Mouse (Mus musculus): ENCODE results near the gene Psd.

Gene Psd

DNA sequence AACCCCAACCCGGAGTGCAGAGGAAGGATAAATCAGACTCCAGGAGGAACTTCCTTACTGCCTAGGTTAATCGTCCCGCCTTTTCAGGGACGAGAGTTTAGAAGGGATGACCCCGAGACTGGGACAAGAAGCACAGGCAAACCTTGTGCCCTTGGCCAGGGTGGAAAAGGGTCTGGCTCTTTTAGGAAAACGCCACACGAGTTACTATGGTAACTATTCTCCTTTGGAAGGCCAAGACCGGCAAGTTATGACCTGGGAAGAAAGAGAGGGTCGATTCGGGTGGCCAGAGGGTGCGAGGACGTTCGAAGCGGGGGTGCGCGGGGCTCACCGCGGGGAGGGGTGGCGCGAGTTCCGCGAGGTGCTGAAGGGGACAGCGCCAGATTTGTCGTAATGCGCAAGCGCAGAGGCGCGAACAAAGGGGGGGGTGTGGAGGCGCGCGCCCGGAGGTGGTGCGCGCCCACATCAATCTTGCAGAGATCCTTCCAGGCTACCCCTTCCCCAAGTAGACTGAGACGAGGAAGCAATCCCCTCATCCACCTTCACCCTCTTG lies at the start of gene Psd:
Gene Psd, minus strand, starts transcription at position 401 of the 550 bp plus-strand sequence.
- DNase-seq: peak; percentile 53

DNA sequence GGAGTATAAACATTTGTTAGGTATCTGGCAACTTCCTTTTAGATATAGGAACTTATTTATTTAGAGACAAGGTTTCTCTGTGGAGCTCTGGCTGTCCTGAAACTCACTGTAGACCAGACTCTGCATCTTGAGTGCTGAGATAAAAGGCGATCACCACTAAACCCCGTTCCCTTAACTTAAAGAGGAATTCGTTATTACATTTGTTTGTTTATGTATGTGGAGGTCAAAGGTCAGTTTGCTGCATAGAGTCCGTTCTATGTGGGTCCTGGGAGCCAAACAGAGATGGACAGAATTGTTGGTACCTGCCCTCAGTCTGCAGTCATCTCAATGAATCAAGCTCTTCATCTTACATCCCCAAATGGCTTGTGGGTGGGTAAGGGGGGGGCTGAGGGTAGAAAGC lies 48.9 kb upstream of the Psd start:
- no peak for DNase-seq

DNA sequence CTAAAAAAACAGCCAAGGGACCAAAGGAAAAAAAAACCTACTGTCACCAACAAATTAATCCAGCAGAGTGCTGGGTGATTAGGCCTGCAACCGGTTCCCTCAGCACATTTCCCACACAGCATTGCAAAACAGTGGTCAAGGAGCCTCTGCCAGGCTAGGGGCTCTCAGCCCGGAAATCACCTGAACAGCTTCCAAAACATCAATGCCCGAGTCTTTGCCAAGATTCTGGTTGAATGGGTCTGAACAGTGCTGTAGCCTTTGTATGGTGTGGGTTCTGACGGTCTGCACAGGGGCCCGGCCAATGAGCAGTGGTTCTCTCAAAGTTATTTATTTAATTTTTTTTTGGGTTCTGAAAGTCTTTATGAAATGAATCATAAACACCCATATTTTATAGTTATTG lies 48.5 kb upstream of the Psd start:
- peak; percentile 33 for DNase-seq

DNA sequence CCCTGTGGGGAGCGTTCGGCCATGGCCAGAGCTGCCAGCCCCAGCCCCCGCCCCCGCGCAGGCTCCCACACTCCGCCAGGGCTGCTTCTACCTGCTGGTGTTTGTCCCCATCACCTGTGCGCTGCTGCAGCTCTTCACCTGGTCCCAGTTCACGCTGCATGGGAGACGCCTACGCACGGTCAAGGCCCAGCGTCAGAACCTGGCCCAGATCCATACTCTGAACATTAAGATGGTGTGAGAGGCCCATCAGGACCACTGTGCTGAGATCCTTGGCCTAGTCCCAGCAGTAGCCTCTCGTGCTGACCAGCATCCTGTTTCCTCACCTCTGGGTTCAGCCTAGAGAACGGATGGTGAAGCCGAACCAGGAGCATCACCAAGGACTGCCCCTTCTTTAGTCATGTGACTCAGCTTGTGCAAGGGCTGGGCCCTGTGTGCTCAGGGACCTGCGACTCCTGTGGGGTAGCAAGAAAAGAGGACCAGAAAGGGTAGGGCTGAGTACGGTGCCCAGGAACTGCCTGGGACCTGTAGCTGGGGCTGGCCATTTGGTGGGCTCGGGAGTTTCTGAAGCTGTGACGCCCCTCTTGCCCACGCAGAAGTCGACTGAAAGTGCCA lies 47.6 kb upstream of the Psd start:
- DNase-seq: peak; percentile 30

DNA sequence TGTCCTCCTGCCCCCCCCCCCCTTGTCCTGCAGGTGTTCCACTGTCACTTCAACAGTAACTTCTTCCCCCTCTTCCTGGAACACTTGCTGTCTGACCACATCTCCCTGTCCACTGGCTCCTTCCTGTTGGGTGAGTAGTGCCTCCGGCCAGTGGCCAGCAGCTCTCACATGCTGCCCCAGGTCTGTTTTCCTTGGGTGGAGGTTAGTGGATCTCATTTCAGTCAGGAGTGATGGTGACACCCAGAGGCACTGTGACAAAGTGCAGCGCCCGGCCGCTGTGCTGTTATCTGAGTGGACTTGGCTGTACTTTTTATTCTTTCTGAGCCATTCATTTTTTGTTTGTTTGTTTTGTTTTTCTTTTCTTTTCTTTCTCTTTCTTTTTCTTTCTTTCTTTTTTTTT lies 42.2 kb upstream of the Psd start:
- DNase-seq: peak; percentile 84

DNA sequence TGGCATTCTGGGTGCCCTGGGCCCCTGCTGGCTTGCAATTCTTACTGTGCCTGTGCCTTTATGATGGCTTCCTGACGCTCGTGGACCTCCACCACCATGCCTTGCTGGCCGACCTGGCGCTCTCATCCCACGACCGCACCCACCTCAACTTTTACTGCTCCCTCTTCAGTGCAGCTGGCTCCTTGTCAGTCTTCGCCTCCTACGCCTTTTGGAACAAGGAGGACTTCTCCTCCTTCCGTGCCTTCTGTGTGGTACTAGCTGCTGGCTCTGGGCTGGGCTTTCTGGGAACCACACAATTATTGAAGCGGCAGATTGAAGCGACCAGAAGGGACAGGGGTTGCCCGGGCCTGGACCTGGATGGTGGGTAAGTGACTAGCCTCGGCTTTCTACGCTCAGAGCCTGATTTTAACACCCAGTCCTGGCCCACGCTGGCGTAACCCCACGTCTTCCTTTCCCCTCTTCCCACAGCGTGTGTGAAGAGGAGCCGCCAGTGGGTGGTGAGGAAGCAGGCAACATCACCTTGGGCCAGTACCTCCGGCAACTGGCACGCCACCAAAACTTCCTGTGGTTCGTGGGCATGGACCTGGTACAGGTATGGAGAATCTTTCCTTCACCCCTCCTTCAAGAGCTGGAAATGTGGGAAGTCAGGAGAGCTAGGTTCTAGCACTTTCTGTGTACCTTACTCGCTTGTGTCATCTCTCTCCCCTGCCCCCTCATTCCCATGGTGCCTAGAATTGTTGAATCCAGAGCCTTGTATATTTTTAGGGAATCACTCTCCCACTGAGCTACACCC lies 41.0 kb upstream of the Psd start:
- no peak for DNase-seq

DNA sequence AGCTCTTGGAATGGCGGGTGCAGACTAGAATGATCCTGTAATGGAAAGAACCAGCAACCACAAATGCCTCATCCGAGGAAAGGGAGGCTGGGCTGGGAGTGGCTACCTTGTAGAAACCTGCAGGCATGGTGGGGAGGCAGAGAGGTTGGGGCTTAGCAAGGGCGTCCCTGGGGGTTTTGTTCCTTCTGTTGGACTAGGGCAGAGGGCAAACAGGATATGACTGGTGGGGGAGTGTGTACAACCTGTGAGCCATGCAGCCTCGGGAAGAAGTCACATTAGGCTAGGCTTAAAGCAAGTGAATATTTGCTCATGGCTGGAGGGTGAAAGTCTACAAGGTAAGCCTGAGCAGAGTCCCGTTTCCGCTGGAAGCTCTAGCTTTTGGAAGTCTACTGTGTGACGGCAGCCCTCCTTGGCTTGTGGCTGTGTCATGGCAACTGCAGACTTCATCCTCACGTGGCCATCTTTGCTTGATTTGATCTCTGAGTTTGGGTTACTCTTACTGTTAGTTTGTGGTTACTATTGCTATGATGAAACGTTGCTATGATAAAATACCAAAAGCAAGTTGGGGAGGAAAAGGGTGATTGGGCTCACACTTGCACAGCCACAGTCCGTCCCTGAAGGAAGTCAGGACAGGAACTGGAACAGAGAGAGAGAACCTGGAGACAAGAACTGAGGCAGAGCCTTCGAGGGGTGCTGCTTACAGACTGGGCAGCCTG lies 36.5 kb upstream of the Psd start:
- no peak for DNase-seq

DNA sequence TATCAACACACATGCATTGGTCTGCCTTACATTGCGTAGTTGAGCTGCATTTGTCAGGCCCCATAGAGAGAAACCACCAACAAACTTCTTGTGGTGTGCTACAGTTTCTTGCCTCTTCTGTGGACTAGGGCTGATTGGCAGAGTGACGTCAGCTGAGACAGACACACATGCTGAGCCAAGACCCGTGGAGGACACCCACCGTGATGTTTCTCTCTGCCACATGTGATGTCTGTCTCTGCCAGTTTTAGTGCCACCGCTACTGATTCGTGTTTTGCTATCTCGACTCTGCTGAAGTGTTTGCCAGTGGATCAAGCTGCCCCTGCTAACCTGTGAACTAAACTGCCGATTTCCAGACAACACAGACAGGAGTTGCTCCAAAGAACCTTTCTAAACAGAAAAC lies 35.1 kb upstream of the Psd start:
- DNase-seq: no peak

DNA sequence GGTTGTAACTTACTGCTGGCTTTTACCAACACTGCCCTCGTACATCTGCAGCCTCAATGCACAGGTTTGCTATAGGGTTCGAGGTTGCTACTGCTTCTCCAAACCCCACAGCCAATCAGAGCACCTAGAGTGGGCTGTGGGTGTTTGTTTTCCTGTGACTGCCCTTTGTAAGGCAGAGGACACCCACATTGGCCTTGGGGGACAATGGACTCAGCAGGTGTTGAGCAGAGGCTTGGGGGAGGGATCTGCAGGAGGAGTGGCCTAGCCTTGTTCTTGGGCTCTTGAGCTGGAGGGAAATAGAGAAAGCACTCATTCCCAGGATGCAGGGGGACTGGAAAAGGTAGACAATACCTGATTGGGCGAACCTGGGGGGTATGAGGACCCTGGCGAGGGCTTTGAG lies 31.4 kb upstream of the Psd start:
- DNase-seq: no peak

DNA sequence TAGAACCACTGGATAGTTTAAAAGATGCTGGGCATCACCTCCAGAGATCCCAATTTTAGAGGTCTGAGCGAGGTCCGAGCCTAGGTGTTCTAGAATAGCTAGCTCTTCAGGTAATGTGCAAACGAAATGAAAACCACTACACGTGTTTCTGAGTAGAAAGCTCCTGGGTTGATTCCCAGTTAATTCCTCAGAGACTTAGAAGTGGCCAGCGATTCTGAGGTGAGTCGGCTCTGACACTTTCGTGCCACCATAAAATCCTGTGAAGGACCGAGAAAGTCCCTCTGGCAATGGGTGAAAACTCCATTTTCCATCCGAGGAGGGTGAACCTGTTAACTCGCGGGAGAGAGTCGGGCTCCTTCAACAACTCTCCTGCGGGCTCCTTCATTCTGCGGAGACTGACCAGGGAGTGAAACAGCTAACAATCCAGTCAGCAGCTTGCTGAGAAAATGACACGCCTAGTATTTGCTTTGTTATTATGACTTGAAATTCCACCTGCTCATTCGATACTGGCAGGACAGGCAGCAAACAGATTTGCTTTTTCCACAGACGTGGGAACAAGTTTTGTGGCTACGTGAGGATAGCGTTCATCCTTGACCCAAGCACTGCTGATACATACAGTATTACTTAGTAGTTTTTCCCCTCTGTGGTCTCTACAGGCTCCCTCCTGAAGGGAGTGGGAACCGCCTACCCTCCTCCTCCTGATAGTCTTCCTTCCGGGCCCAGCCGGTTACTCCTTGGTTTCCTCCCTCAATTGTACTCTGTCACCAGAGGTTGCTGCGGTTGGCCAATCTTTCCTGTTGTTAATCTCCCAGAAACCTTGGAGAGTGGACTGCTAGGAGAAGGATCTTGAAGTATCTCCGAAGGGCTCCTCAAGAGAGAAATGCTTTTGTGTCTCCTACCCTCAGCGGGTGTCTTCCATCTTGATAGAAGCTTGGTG lies 30.7 kb upstream of the Psd start:
- DNase-seq: peak; percentile 45

DNA sequence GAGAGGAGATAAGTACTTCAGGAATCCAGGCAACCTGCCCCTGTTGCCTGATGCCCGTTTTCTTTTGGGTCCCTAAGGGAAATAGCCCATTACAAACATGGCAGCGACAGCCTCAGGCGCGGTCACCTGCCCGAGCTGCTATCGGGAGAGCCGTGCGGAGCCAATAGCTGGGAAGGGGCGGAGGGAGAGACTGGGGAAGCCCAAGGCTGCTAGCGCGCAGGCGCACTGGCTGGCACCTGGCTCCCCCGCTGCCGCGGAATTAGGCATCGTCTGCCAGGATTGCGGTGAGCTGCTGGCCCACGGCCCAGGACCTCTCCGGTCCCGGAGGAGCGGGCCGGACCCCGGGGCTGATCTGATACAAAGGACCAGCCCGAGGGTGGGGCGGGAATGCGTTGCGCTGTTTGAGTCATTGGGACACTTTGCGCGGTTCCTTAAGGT lies 29.8 kb upstream of the Psd start:
- peak; percentile 87 for DNase-seq

DNA sequence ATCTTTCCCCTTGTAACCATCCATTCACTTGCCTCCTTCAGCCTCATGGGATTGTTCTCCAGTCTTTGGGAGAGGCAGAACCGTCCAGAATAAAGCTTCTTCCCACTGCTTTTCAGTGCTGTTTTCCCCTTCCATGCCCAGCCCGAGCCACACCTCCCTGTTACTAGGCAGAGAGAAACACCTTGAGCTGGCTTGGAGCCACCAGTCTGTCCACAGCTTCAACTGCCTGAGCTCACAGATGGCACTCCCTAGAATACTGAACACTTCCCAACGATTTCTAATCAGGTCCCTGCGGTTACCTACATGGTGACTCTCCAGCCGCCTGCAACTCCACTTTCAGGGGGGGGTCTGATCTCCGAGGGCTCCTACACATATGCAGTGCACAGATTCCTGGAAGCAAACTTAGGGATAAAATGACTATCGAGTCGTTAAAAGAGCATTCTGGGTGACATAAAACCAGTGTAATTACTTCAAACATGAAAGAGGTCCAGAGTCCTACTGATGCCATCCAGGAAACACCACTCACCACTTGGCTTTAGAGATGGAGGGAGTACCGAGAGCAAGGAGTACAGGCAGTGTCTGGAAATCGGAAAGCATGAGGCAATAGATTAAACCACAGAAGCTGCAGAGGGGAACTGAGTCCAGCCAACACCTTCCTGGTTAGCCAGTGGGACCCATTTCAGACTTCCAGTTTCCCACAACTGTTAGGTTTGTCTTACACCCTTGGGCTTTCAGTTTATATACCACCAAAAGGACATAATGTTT lies 23.4 kb upstream of the Psd start, which contains the start of gene 2310034G01Rik:
Gene 2310034G01Rik, minus strand, starts transcription at position 135 of the 765 bp plus-strand sequence.
- peak; percentile 59 for DNase-seq

DNA sequence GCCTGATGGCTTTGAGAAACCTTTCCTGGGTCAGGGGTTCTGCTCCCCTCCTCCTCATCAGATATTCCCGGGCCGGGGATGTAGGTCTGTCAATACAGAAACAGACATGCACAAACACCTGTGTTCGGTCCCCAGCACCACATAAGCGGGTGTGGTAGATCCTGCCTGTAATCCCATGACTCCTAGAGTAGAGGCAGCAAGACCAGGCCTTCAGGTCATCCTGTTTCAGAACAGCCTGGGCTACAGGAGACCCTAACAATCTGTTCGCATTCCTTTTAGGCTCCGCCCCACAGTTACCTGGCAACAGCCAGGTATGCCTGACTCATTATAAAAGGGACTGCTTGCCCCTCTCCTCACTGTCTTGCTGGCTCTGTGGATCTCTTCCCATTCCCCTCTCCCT lies 22.6 kb upstream of the Psd start:
- no peak for DNase-seq

DNA sequence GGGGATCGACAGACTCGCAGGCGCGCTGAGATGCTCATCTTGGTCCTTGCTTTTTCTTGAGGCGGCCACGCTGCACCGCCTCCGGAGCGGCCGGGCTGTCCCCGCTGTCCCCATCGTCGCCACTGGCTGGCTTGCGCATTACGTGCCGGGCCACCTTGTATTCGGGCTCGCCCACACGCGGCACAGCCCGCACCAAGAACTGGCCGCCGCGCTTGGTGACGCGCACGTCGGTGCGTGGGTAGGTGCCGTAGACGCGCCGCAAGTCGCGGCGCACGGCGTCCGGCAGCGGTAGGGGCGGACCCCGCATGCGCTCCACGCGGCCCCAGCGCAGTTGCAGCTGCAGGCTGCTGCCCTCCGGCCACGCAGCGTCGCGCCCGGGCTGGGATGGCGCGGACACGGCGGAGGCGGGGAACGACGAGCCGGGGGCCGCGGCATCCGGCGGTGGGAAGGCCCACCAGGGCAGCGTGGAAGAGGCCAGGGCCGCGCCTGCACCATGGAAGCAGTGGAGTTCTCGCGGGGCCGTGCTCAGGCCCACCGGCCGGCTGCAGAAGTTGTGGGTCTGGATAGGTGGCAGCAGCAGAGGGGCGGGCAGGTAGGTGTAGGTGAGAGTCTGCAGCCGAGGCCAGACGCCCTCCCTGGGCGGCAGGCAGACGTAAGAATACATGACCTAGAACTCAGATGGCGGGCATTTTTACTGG lies 22.0 kb upstream of the Psd start:
- DNase-seq: peak; percentile 79

DNA sequence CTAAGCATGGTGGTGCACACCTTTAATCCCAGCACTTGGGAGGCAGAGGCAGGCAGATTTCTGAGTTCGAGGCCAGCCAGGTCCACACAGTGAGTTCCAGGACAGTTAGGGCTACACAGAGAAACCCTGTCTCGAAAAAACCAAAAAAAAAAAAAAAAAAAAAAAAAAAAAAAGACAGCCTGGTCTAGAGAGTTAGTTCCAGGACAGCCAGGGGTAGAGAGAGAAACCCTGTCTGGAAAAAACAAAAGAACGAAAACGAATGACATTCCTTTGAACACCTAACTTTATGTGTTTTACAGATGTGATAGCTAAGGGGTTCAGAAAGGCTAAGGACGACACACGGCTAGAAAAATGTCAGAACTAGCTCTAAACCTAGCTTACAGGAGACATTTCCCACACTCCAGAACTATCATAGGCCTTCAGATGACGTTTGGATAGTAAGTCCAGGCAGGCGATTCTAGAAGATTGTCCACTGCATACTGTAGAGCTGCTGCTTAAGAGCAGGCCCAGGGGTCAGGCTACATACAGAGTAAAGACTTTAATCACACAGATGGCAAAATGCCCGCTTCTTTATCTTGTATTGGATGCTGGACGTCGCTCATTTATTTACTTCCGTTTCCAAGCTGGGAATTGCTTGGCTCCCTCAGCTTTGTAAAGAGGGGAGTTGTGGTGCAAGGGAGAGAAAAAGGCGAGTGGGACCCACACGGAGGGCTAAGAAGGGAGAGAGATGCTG lies 21.1 kb upstream of the Psd start:
- no peak for DNase-seq

DNA sequence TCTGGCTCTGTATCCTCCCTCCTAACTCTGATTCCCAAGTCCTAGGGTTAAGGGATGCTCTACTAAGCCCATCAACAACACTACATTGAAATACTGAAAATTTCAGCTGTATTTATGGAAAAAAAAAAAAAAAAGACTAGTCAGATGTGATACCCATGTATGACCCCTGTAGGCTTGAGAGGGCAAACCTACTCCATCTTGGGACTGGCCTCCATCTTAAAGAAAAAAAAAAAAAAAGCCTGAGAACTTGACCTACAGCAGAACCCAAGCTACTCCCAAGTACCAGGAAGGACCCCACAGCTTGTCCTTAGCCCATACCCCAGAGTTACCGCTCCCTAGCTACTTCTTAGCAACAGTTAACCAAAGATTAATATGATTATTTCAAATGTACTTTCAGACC lies 20.2 kb upstream of the Psd start:
- DNase-seq: no peak

DNA sequence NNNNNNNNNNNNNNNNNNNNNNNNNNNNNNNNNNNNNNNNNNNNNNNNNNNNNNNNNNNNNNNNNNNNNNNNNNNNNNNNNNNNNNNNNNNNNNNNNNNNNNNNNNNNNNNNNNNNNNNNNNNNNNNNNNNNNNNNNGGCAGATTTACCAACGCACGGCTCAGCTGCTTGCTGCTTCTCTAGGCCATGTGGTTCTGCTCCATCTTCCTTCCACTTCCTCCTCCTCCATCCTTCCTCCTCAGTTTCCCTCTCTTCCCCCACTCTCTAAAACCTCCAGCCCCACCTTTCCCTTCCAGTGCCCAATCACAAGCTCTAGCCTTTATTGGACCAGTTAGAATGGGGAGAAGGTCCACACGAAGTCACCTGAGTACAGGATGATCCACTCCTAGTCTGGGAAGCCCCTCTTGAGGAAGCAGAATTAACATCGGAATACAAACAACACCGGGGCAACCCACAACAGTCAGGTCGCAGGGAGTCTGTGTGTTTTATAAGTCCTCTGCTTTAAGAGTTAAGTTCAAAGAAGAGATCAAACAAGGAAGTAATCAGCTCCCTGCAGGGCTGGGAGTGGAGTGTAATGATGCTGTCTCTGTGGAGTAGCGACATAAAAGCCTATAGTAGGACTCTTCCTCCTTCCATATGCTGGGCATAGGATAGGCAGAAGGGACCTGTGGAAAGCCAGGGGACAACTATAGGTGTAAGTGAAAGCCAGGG lies 17.9 kb upstream of the Psd start:
- no peak for DNase-seq

DNA sequence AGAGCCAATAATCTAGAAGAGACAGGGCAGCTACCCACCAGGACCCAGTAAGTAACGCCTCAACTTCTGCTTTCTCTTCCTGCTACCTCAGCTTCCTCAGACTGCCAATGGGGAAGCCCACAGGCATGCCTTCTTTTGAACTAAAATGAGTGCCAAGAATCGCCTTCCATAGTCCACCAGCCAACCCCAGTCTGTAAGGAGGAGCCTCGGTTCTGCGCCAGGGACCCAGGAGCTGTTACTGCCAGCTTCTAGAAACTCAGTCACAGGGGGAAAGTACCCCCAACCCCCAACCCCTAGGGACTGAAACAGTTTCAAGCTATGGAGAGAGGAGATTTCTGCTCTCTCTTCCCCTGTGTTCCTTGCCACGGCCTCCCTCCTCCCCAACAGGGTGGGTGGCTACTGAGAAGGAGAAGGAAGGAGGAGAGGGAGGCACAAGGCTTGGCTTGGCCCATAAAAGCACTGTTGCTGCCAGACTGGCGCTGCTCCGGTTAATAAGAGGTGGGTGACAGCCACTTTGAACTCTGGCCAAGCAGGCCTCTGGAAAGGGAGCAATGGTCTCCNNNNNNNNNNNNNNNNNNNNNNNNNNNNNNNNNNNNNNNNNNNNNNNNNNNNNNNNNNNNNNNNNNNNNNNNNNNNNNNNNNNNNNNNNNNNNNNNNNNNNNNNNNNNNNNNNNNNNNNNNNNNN lies 12.5 kb upstream of the Psd start:
- peak; percentile 80 for DNase-seq

DNA sequence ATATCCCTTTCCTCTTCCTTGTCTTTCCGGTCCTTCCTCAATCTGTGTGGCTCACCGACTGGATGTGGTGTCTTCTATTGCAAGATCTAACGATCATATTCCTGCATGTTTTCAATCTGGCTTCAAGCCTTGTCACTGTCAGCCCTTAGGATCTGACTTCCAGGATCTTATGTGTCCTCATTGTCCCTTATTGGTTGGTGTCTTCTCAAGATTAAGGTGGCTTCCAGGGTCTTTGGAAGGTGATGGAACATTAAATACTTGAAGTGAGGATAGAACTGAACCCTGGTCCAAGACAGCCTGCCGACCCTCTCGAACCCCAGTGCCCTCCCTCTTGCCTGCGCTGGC lies 12.0 kb upstream of the Psd start:
- no peak for DNase-seq

Data from lung, postnatal 10 days (tissue).